Mouse (Mus musculus): ENCODE data around the gene Rps16. TPM values are rescaled to one million over a fixed set of nuclear protein-coding genes. Genes with fewer than 3 reads are reported as not detected.

Rps16 gene
- polyA plus RNA-seq, 1 experiment from 2014 or later, result 573 TPM

GRCm38 (mm10) chr7:28395425-28395824 lies 45.0 kb downstream of the Rps16 start:
- H3K4me3 ChIP-seq, result no peak overlapping the region
- H3K36me3 ChIP-seq, result peaks cover 54% of the 10 kb centered on the region
- H3K9ac ChIP-seq, result no peak overlapping the region
- peaks cover 20% of the 10 kb centered on the region for H3K4me1 ChIP-seq (replicated peaks)
- no peak overlapping the region for H3K4me2 ChIP-seq
- WGBS, result 94% methylated on average over 4 of the region's 4 CpGs
- H3K27me3 ChIP-seq, result no peaks in the 10 kb centered on the region
- no peaks in the 10 kb centered on the region for H3K9me3 ChIP-seq (replicated peaks)
- ATAC-seq (replicated peaks; ENCODE audit: insufficient number of reproducible peaks, insufficient read depth, low FRiP score, low read depth), result no peak
- H3K27ac ChIP-seq, result no peak overlapping the region

DNA sequence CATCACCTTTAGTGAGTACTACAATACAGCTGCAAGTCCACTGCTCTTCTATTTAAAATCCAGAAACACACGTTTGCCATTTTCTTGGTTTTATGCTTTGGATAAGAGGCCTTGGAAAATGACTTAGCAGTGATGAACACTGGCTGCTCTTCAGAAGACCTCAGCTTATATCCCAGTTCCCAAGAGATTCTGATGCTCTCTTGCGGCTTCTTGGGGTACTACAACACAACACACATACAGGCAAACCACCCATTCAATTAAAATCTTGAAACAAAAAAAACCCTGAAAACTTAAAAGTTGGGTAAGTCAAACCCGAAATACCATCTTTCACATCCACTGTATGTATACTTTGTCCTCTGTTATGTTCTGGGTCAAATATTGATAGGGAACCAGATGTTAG lies 47.5 kb downstream of the Rps16 start:
- no peaks in the 10 kb centered on the region for H3K27me3 ChIP-seq
- peaks cover 75% of the 10 kb centered on the region for H3K36me3 ChIP-seq

DNA sequence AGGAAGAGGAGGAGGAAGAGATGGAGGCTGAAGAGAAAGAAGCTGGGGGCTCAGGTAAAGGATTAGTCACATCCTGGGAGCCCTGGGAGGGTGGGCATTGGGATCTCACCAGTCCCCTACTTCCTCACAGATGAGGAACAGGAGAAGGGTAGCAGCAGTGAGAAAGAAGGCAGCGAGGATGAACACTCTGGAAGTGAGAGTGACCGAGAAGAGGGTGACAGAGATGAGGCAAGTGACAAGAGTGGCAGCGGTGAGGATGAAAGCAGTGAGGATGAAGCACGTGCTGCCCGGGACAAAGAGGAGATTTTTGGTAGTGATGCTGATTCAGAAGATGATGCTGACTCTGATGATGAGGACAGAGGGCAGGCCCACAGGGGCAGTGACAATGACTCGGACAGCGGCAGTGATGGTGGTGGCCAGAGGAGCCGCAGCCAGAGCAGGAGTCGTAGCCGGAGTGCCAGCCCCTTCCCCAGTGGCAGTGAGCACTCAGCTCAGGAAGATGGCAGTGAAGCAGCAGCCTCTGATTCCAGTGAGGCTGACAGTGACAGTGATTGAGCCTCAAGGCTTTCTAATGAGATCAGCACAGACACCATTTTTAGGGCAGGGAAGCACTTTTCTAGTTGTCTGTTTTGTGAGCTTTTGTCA lies 48.4 kb downstream of the Rps16 start:
- H3K9me3 ChIP-seq (replicated peaks), result no peaks in the 10 kb centered on the region
- H3K4me3 ChIP-seq, result no peak overlapping the region
- H3K4me2 ChIP-seq, result no peak overlapping the region
- no peak for ATAC-seq (replicated peaks; ENCODE audit: insufficient number of reproducible peaks, insufficient read depth, low FRiP score, low read depth)
- no peaks in the 10 kb centered on the region for H3K27me3 ChIP-seq
- H3K36me3 ChIP-seq, result peaks cover 82% of the 10 kb centered on the region
- no peak overlapping the region for H3K9ac ChIP-seq
- H3K27ac ChIP-seq, result no peak overlapping the region
- 89% methylated on average over 10 of the region's 10 CpGs for WGBS
- H3K4me1 ChIP-seq (replicated peaks), result peaks cover 3% of the 10 kb centered on the region

More for the DNA sequence above, 47.5 kb downstream of the Rps16 start:
- H3K4me2 ChIP-seq, result no peak overlapping the region
- no peak overlapping the region for H3K9ac ChIP-seq
- H3K9me3 ChIP-seq (replicated peaks), result no peaks in the 10 kb centered on the region
- H3K4me1 ChIP-seq (replicated peaks), result peaks cover 9% of the 10 kb centered on the region
- 57% methylated on average over 3 of the region's 3 CpGs for WGBS
- ATAC-seq (replicated peaks; ENCODE audit: insufficient number of reproducible peaks, insufficient read depth, low FRiP score, low read depth), result no peak
- no peak overlapping the region for H3K27ac ChIP-seq
- no peak overlapping the region for H3K4me3 ChIP-seq

DNA sequence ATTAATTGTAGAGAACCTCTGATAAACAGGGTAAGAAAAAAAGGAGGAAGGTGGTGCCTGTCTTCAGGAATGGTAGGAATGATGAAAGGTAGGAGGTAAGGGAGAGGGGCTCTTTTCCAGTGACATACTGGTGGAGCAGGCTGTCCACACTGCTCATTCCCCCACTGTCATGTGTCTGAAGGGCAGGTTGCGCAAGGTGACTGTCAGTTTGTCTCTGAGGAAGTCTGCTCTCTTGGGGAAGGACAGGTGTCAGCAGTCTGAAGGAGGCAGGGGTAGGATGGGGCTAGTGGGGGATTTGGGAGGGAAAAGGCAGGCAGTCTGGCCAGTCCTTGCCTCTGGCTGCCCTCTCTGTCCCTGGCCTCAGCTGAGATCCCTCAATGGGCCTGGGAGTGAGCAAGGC lies 50.6 kb downstream of the Rps16 start:
- Histone ChIP-seq H3K4me1 (replicated peaks) (no peaks in the 10 kb centered on the region; the same call in 1 of the 2 replicates), H3K9ac (no peak overlapping the region), H3K4me2 (no peak overlapping the region), H3K4me3 (no peak overlapping the region), H3K9me3 (replicated peaks) (no peaks in the 10 kb centered on the region), H3K27ac (no peak overlapping the region), H3K27me3 (no peaks in the 10 kb centered on the region), H3K36me3 (peaks cover 91% of the 10 kb centered on the region)
- 96% methylated on average over 1 of the region's 1 CpGs for WGBS
- ATAC-seq (replicated peaks; ENCODE audit: insufficient number of reproducible peaks, insufficient read depth, low FRiP score, low read depth), result no peak

DNA sequence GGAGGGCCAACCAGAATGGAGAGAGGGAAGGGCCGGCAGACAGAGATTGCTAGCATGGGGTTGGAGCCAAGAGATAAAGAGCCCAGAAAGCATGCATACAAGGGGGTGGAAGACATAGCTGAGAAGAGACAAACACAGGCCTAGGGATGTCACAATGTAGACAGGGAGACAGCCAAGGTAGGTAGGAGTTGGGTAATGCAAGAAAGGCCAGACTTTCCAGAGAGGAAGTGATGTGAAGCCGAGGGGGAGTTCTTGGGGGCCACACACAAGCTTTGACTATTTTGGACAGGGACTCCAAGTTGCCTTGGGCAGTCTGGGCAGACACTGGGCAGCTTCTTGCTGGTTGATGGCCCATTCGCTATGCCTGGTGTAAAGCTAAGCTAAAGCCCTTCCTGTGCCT lies 51.5 kb downstream of the Rps16 start:
- Histone ChIP-seq H3K27me3 (no peaks in the 10 kb centered on the region), H3K9me3 (replicated peaks) (no peaks in the 10 kb centered on the region), H3K36me3 (peaks cover 92% of the 10 kb centered on the region), H3K9ac (no peak overlapping the region), H3K4me2 (no peak overlapping the region), H3K27ac (no peak overlapping the region), H3K4me3 (no peak overlapping the region), H3K4me1 (replicated peaks) (no peaks in the 10 kb centered on the region; the same call in 1 of the 2 replicates)
- no peak for ATAC-seq (replicated peaks; ENCODE audit: insufficient number of reproducible peaks, insufficient read depth, low FRiP score, low read depth)
- 58% methylated on average over 3 of the region's 3 CpGs for WGBS

Other genes starting within 250 kb of the Rps16 start
- 0.03 and 0.10 TPM in 2 replicates for gene 9530053A07Rik, start 221.2 kb upstream of the Rps16 start, polyA plus RNA-seq (2015; fragmentation: Nextera tagmentation; extraction: Ambion mirVana)
- gene Fbl, start 180.9 kb upstream of the Rps16 start, polyA plus RNA-seq (2015; fragmentation: Nextera tagmentation; extraction: Ambion mirVana), result 67.5 and 76.4 TPM in 2 replicates
- 7.3 and 9.2 TPM in 2 replicates for gene Dyrk1b, start 171.2 kb upstream of the Rps16 start, polyA plus RNA-seq (2015; fragmentation: Nextera tagmentation; extraction: Ambion mirVana)
- 5.2 and 5.9 TPM in 2 replicates for gene Eid2, start 82.8 kb upstream of the Rps16 start, polyA plus RNA-seq (2015; fragmentation: Nextera tagmentation; extraction: Ambion mirVana)
- gene Eid2b, start 72.9 kb upstream of the Rps16 start, polyA plus RNA-seq (2015; fragmentation: Nextera tagmentation; extraction: Ambion mirVana), result 8.2 and 8.5 TPM in 2 replicates
- not detected in 2 replicates for gene Selenov, start 59.5 kb upstream of the Rps16 start, polyA plus RNA-seq (2015; fragmentation: Nextera tagmentation; extraction: Ambion mirVana)
- 0.16 and 0.34 TPM in 2 replicates for gene Dll3, start 48.4 kb upstream of the Rps16 start, polyA plus RNA-seq (2015; fragmentation: Nextera tagmentation; extraction: Ambion mirVana)
- gene Timm50, start 38.6 kb upstream of the Rps16 start, polyA plus RNA-seq (2015; fragmentation: Nextera tagmentation; extraction: Ambion mirVana), result 101 and 117 TPM in 2 replicates
- gene Supt5, start 11.9 kb upstream of the Rps16 start, polyA plus RNA-seq (2015; fragmentation: Nextera tagmentation; extraction: Ambion mirVana), result 52.0 and 71.9 TPM in 2 replicates
- 34.3 and 46.7 TPM in 2 replicates for gene Plekhg2, start 21.9 kb downstream of the Rps16 start, polyA plus RNA-seq (2015; fragmentation: Nextera tagmentation; extraction: Ambion mirVana)
- gene Zfp36, start 29.6 kb downstream of the Rps16 start, polyA plus RNA-seq (2015; fragmentation: Nextera tagmentation; extraction: Ambion mirVana), result 13.6 and 14.7 TPM in 2 replicates
- 42.0 and 45.7 TPM in 2 replicates for gene Med29, start 42.1 kb downstream of the Rps16 start, polyA plus RNA-seq (2015; fragmentation: Nextera tagmentation; extraction: Ambion mirVana)
- gene Paf1, start 42.3 kb downstream of the Rps16 start, polyA plus RNA-seq (2015; fragmentation: Nextera tagmentation; extraction: Ambion mirVana), result 66.8 and 73.0 TPM in 2 replicates
- 9.6 and 20.9 TPM in 2 replicates for gene Gmfg, start 86.8 kb downstream of the Rps16 start, polyA plus RNA-seq (2015; fragmentation: Nextera tagmentation; extraction: Ambion mirVana)
- gene Lrfn1, start 101.3 kb downstream of the Rps16 start, polyA plus RNA-seq (2015; fragmentation: Nextera tagmentation; extraction: Ambion mirVana), result 1.1 and 1.5 TPM in 2 replicates
- not detected in 2 replicates for gene Ifnl2, start 159.8 kb downstream of the Rps16 start, polyA plus RNA-seq (2015; fragmentation: Nextera tagmentation; extraction: Ambion mirVana)
- gene Ifnl3, start 172.2 kb downstream of the Rps16 start, polyA plus RNA-seq (2015; fragmentation: Nextera tagmentation; extraction: Ambion mirVana), result not detected in 2 replicates
- not detected in 2 replicates for gene Sycn, start 190.2 kb downstream of the Rps16 start, polyA plus RNA-seq (2015; fragmentation: Nextera tagmentation; extraction: Ambion mirVana)
- gene Nccrp1, start 196.6 kb downstream of the Rps16 start, polyA plus RNA-seq (2015; fragmentation: Nextera tagmentation; extraction: Ambion mirVana), result not detected in 2 replicates
- 17.9 and 25.6 TPM in 2 replicates for gene Samd4b, start 247.5 kb downstream of the Rps16 start, polyA plus RNA-seq (2015; fragmentation: Nextera tagmentation; extraction: Ambion mirVana)
- 23.3 and 32.3 TPM in 2 replicates for gene Pak4, start 247.5 kb downstream of the Rps16 start, polyA plus RNA-seq (2015; fragmentation: Nextera tagmentation; extraction: Ambion mirVana)